Mouse (Mus musculus) kidney, postnatal 10 days (tissue): ENCODE measurements around the gene Pik3cd.
A peak's percentile ranks its signal among the peaks of the same experiment; 100 is the strongest.
"Not testable (repeated sequence)": the region's sequence is repeated elsewhere in the genome, so short reads cannot be mapped to it uniquely, and the experiment has no call there.

Experiments
- DNase-seq: peaks from one replicate; pipeline ENCODE4 v3.0.0; 2021; ENCODE audit warnings: mixed read lengths

The Pik3cd gene

DNA sequence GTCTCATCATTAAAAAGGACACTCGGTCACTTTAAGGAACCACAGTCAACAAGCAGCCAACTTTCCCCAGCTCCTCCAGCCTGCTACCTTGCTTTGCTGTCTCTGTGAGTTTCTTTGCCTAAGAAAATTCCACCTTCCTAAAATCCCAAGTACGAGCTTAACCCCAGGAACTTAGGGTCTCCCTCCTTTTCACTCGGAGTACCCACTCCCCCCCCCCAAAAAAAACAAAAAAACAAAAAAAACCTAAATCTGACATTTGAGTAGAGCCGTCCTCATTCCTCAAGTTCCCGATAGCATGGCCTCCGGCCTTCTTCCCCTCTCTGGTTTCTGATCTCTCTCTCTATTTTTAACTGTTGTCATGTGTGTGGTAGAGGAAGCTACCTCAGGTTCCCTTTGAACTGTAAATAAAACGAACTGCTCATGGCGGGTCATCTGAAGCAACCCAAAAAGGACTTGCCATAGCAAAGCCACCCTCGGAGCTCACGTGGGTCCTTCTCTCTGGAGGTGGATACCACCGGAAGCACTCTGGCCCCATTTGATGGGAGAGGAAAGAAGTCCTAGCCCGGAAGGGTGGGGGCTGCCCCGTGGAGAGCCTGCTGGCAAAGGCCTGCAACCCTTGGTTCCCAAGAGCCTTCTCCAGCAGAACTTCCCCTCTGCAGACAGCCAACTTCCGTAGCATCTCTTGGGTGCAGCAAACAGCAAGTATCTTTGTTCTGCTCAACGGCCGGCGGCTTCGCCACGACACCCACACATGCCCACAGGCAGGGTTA, at the start of gene Pik3cd:
Pik3cd (minus strand) TSS at position 362 of the 770 bp plus-strand sequence.
- no peak for DNase-seq

DNA sequence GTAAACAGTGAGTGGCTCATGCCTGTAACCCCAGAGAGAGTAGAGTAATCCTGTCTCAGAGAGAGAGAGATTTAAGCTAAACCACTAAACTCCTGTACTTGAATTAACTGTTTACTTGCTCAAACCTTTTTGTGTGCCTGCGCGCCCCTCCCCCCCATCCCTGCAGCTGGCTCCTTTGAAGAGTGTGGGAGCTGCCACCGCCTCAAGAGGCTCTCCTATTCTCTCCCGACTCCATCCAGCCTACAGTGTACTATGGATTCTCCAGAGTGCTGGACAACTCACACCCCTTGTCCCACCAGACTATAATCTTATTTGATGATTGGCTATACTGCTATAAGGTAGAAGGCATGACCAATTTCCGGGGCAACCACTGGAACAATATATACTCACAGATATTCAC, 48.3 kb upstream of the Pik3cd start:
- no peak for DNase-seq

DNA sequence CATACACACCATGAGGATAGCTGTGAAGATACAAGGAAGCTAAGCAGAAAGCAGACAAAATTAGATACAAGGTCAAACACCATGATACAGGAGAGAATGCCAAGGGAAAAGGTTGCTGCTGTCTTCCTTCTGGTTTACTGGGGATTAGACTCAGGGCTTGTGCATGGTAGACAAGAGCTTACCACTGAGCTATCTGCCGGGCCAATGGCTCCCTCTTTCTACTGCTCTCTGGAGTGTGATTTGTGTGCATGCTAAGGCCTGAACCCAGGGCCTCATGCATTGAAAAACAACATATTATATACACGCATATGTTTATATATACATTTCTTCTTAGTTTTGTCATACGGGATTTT, 47.3 kb upstream of the Pik3cd start:
- DNase-seq: not testable (repeated sequence)

DNA sequence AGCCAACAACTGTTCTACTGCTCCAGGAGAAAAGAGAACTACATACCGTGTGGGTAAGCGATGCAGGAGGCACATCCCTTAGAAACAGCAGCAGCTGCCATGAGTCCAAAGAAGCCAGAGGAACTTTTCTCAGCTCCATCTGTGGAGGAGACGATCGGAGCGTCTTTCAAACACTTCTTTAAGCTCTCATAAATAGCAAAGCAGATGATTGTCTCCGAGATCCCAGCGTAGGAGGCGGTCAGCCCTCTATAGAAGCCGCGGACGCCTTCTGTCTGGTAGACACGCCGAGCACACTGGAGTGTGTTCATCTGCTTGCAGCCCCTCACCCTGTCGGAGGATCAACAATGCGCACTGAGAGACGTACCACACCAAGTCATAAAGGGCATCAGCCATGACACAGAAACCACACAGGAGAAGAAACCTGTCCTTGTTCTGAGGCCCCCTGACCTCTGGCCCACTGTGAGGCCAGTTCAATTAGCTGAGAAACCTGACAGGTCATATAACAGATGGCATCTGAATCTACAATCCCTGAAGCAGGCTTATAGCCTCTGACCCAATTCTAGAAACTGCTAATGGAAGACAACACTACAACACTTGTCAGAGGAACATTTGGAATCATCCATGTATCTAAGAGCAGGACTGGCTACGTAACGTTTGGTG, 46.8 kb upstream of the Pik3cd start:
- DNase-seq: no peak

DNA sequence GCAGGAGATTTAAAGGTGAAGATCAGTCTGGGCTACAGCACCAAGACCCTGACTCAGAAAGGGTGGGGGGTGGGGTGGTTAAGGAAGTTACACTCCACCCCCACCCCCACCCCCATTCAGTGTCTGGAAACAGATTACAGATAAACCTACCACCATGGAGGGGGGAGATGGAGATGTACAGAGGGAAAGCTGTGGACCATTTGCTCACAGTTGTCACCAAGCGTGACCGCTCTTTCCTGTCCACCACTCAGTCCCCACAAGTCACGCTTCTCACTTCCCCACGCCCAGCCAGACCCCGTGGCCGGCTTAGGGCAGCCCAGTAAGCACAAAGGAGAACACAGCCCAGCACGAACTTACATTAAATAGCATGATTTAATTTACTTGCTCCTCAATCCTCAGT, 41.7 kb upstream of the Pik3cd start:
- DNase-seq: no peak

DNA sequence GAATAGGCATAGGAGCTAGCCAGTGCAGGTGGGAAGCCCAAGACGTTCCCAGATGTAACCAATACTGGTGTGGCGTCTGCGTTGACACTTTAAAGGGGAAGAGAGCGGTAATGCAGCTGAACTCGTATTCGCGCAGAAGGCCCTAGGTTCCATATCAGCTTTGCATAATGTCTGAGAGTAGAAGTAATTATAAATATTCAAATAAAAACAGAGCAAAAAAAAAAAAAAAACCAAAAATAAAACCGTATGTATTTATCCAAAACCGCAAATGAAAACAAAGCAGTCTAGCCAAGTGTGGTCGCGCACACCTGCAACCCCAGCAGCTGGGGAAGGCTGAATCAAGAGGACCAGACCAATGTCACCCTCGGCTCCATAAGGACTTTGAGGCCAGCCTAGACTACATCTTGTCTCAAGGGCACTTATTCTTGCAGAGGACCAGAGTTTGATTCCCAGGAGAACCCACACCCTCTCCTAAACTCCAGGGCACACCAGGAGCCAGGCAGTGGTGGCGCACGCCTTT, 39.7 kb upstream of the Pik3cd start:
- no peak for DNase-seq

DNA sequence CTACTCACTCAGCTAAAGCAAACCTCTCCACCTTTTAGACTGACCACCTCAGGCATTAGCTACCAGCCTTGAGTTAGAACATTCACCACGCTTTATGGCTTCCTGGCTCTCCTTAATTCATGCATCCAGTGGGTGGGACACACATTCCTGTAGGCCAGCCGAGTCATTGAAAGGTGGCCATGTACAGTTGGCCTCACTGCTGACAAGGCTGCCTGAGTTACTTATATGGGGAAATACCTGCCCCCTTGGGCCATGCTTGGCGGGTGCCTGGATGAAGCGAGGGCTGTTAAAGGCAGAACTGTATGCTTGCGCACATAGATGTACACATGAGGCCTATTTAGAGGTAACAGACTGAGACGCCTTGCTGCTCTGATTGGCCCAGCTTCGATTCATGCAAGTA, 37.9 kb upstream of the Pik3cd start:
- DNase-seq: no peak

DNA sequence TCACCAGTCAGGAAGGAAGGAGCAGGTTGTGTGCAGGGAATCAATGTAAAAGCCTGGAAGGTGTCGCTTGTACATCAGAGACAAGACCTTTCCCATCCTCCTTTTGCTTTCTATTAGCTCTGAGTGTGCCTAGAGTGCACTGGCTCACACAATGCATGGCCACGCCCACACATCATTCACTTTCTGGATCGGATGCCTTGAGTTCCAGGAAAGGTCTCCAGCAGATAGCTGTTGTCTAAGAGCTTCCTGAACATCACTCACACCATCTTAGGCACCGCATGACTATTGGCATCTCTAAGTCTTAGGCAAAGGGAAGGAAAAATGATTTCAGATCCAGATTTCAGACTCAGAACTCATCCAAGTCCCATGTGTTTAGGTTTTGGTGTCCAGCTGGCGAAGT, 37.1 kb upstream of the Pik3cd start:
- no peak for DNase-seq

DNA sequence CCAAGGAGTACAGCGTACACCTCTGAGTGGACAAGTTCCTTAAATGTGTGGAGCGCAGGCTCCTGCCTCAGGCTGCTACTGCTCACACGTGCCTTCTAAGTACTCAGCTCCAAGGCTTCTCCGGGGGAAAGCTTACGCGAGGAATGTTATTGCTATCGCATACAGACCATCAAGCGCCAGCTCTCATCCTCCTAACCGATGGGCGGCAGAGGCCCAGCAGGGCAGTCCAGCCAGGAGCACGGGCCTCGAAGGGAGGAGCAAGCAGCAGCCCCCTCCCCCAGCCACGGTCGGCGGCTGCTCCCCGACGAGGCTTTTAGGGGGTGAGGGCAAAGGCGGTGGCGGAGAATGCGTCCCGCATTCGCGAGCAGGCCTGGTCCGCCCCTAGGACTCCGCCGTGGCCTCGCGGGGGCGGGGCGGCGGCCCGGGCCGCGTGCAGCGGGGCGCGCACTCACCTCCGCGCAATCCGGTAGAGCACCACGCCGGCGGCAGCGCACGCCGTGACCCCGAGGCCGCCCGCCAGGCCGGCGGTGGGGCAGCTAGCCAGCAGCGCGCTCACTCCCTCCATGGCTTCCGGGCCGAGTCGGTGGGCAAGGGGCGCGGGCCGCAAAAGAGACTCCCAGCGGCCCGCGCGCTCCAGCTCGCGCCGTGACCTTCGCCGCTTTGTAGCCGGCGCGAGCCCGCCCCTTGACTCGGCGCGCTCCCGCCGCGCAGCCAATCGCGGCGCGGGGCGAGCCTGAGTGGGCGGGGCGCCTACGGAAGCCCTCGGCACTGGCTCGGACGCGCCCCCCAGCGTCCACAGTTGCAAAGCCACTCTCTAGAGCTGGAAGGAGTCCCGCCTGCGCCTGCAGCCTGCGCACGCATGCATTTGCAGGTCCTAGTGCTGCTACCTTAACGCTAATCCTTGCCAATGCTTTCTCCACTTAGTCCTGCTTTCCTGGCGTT, 35.3 kb upstream of the Pik3cd start, which contains the start of gene Tmem201:
Tmem201 (minus strand) TSS at position 662 of the 942 bp plus-strand sequence.
- DNase-seq: peak; percentile 98

DNA sequence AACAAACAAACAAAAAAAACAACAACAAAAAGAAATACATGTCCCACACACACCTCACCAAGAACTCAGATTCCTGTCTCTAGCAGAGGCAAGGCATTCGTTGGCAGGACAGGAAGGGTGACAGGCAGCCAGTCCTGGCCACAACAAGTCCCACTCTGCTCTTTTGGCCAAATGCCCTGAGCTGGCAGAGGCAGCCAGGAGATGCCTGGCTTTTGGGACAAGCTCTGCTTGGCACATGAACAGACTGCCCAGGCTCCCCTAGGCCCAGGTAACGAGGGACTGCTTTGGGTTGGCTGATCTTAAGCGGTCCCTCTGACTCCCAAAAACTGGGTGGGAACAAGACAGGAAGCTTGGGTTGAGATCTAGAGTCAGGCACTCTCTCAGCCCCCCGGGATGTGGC, 34.2 kb upstream of the Pik3cd start:
- peak; percentile 62 for DNase-seq

DNA sequence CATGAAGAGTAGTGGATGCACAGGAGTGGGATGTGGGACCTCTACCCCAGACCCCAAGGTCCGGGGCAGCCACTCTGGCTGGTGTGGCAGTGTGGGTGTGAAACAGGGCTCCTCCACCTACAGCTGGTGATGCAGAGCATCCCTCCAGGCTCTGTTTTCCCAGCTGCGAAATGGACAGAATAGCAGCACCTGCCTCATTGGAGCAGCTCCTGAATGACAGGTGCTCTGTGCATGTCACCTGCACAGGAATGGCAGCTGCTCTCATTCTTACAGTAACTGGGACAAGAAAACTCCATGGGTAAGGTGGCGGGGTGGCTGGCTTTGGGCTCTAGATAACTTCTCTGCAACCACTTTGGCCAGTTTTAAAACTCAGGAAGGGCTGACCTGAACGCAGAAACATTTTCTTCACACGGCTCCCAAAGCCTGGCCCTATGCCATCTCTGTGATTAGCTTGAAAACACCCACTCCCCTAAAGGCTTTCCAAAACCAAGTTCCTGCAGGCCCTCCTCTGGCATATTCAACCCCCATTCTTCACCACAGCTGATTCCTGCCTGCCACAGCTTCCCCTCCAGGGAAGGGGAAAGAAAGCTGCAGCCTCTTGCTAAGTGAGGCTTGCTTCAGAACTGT, 33.4 kb upstream of the Pik3cd start:
- no peak for DNase-seq

DNA sequence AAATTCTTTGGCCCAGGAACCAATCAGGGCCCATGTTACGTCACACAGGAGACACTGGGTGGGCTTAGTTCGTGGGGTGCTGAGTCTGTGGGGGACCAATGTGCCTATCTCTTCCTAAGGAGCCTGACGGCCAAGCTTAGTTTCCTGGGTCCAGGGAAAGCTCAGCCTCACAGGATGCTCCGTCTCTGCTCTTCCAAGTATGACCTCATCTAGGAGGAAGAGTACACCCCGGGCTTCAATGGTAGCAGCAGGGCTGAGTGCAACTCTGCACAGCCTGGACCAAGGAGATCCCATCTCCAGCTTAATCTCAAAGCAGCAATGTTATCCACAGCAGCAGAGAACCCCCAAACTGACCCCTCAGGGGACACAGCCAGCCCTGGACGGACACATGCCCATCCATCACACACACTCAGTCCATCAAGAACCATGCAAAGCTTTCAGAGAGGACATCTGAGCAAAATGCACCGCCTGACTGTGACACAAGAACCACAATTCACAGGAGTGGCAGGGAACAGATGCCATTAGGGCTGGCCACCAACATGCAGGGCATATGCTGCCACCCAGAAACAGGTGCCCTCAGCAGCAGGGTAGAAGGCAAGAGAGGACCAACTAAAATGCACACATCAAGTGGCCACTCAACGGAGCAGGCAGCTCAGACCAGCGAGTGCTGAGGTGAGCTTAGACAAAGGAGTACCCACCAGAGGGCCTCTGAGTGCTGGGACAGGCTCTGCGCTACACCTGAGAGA, 32.5 kb upstream of the Pik3cd start:
- no peak for DNase-seq

DNA sequence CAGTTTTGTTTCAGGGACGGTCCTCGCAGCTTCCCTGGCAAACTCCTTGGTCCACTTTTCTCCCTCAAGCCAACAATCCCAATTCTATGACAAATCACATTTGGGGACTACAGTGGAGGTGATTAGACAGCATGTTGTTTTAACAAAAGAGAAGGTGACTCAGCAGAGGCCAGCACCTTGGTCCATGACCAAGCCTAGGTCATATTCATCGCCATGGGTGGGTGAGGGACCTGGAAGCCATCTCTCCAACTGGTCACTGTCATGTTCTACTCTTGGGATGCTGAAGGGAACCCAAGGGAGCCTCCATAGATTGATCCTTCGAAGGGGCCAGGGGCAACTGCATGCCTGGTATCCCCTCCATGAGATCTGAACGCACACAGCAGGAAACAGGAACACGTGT, 31.9 kb upstream of the Pik3cd start:
- DNase-seq: no peak

DNA sequence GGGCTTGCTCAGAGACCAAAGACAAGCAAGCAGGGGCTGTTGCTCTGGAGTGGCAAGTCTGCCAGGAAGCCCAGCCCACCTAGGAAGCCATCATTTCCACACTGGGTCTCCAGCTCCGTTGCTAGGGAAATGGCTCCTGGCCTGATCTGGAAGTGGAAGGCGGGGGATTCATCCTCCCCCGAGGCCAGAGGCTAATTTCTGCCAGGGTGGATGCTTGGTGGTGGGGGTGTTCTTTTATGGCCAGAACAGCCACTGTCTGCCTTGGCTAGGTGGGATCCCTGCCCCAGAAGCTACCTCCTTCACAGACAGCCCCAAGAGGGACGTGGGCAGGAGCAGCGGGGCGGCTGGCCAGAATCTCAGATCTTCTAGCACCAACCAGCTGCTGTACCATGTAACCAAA, 31.4 kb upstream of the Pik3cd start:
- peak; percentile 46 for DNase-seq

DNA sequence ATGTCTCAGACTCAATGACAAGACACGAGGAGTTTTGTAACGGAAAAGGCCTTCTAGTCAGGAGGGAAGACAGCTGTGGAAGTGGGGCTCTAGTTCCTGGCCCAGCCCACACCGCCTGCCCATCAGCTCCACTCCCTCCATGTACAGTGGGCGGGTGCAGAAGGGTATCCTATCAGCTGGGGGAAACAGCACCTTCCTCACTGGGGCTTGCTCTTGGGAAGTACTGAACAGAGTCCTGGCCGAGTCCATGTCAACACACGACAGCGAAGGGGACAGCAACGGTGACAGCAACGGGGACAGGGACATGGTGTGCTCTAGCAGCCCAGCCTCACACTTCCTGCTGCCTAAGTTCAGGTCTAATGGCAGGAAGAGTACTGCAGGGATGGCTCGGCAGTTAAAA, 30.4 kb upstream of the Pik3cd start:
- DNase-seq: peak; percentile 61

DNA sequence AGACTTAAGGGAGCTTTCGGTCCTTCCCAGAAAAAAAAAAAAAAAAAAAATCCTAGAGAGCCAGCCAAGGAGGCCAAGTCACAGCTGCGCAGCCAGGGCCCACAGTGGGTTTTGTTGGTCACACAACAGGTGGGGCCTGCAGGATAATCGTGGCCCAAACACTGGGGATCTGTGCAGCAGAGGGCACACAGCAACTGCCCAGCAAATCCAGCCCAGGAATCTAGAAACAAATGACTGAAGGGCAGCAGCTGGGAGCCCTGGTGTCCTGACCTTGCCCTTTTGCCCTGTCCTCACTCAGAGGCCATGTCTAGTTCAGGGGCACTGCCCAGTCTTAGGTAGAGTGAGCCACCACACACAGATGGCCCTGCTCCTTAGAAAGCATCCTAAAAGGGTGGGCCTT, 29.9 kb upstream of the Pik3cd start:
- no peak for DNase-seq

DNA sequence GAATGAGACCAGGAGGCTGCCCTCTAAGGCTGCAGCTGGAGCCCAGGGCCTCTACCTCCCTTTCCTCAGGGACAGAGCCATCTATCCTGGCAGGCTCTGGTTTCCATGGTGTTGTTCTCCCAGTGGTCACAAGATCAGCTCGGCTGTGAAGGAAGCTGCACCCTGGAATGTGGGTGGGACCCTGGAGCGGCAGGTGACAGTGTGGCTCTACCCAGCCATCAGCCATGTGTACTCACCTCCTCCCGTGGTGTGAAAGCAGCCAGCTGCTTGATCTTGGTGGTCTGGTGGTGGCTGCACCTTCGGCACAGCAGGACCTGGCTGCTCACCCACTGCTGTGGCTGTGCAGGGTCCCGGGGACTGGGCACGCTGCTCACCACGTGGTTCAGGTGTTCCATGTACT, 28.5 kb upstream of the Pik3cd start:
- no peak for DNase-seq

DNA sequence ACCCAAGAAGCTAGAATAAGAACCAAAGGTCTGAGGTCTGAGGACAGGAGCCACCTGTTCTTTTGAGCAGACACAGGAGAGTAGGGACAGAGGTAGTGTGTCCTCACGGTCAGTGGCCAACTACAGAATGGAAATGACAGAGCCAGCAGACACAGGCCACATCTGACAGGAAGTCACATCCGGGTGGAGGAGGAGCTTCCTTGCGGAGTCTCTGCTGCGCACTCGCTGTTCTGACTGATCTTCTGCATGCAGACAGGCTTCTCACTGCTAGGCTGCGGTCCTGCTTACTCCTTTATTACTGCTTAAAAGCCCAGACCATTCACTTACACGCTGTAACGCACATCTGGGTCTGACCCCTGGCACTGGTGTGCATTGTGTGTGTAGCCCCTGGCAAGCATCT, 26.4 kb upstream of the Pik3cd start:
- DNase-seq: peak; percentile 60

DNA sequence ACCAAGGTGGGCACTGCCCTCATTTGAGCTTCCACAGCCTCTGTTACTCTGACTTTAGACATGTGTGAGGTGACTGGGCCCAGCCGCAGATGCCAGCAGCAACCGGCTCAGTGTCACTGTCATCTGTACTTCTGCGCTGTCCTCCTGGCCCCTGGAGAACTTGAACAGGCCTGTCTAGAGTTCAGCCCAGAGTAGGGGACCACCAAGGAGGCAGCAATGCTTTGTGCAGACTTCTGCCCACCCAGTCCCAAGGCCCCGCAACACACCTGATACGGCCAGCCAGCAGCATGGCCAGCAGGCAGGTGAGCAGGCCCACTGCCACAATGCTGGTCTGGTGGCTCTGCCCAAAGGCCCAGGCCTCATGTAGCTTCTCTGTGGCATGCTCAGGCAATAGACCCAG, 25.3 kb upstream of the Pik3cd start:
- no peak for DNase-seq

DNA sequence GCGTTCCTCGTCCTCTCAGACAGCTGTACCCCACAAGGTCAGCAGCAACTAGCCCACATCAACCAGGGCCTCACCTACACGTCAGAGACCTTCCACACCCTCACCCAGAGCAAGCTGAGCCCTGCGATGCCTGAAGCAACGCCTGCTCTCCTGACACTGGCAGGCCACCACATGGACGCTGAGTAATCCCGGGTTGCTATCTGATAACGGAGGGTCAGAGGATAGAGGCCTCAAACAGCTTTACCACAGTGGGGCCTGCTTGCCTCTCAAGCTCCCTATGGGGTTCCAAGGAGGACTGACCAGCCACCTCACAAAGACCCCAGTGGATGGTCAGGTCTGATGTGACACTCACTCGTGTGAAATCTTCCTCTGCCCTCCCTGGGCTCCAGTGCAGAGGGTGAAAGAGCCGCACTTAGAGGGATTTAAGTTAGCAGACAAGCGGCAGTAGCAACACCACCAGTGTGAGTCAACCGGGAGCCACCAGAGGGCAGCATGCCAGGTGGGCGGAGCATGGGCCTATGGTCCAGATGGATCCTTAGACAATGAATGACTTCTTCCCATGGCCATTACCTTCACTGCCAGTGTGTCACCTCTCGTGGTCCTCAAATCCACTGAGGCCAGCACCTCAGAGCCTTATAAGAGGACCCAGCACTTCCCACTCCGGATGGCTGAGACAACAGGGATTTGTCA, 23.4 kb upstream of the Pik3cd start:
- DNase-seq: peak; percentile 93

DNA sequence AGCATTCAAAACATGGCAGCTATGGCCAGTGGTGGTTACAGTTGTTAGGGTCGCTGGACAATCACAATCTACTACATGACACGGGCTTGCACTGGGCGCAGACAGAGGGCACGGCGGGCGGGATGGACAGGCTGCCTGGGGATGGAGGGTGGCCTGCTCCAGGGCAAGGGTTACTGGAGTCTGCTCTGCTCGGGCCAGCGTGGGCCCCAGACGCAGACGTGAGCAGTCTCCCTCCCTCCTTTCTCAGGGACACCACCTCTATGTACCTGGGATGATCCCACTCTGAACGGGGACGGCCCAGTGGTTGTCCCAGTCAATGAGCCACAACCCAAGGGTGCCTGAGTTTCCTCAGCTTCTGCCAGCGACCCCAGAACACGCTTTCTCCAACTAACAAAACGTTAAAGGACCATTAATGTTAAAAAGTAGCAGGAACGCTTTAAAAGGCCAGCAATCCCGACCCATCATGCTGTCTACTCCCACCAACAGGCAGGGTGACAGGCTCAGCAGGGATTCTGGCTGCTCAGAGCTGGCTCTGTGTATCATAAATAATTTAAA, 22.6 kb upstream of the Pik3cd start:
- DNase-seq: no peak
